ENCODE assay signal across 8 mouse cellular contexts in the genomic region with DNA sequence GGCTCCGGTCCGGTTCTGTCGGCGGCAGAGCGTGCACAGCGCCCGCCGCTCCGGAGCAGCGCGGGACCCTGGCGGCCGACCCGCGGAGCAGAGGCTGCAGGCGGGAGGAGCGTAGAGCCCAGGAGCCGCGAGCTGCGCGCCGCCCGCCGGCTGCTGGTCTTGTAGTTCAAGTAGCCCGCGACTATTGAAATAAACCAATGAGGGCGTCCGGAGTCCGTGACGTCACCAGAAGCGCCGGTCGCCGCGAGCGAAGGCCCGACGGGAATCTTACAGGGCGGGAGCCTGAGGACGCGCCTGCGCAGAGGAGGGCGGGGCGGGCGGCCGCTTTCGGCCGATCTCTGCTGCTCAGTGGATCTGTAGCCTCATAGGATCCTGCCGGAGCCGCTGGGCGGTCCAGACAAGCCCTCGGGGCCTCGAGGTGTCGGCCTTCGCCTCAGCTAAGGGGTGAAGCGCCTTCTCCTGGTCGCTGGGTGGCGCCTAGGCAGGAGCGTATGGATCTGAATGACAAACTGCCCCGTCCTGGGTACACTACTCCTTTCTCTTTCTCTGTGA. TPM values are rescaled to one million over a fixed set of nuclear protein-coding genes. Genes with fewer than 3 reads are reported as not detected.
DNase-seq lines count a peak whose midpoint lies in the region; ATAC-seq lines count a peak whose summit lies in the region.

A gene (minus strand): TSS at position 324 of the 552 bp plus-strand sequence.

- peaks cover 43% of the 10 kb centered on the region for H3K36me3 ChIP-seq in heart, embryonic 14.5 days (ENCODE audit: control insufficient read depth, insufficient read depth, low read length)
- H3K36me3 ChIP-seq in liver, embryonic 13.5 days, result peaks cover 38% of the 10 kb centered on the region
- peaks cover 14% of the 10 kb centered on the region; the same call in 1 of the 2 replicates for H3K36me3 ChIP-seq in stomach, embryonic 16.5 days (ENCODE audit: control insufficient read depth, insufficient read depth, low read length)

- H3K4me3 ChIP-seq in heart, embryonic 14.5 days (ENCODE audit: control insufficient read depth in 1 of 2, insufficient read depth in 1 of 2, low read depth in 1 of 2, low read length in 2 of 2), result peak within 1 kb of the TSS; percentile 66 to 96
- H3K4me3 ChIP-seq in liver, embryonic 13.5 days (replicated peaks), result peak within 1 kb of the TSS; percentile 97
- peak within 1 kb of the TSS; percentile 87 for H3K4me3 ChIP-seq in stomach, embryonic 16.5 days (replicated peaks; ENCODE audit: low read length)

- peak within 1 kb of the TSS; percentile 82 for H3K4me2 ChIP-seq in heart, embryonic 14.5 days (ENCODE audit: low read length)
- H3K4me2 ChIP-seq in liver, embryonic 13.5 days, result peak within 1 kb of the TSS; percentile 83
- H3K4me2 ChIP-seq in stomach, embryonic 16.5 days (ENCODE audit: low read depth, low read length), result peak within 1 kb of the TSS; percentile 82

- no peaks in the 10 kb centered on the region for H3K9me3 ChIP-seq in heart, embryonic 14.5 days (ENCODE audit: control insufficient read depth, low read length)
- no peaks in the 10 kb centered on the region for H3K9me3 ChIP-seq in liver, embryonic 13.5 days (replicated peaks)
- no peaks in the 10 kb centered on the region for H3K9me3 ChIP-seq in stomach, embryonic 16.5 days (replicated peaks; ENCODE audit: control insufficient read depth, low read length)

- WGBS in heart, embryonic 14.5 days, result under 1% methylated on average over 60 of the region's 60 CpGs
- WGBS in liver, embryonic 13.5 days (ENCODE audit: insufficient replicate concordance), result under 1% methylated on average over 60 of the region's 60 CpGs
- under 1% methylated on average over 60 of the region's 60 CpGs for WGBS in stomach, embryonic 16.5 days

- ATAC-seq in CD4-positive, CD25-positive, alpha-beta regulatory T cell, adult 4 months, result peak; percentile 95
- ATAC-seq in heart, embryonic 14.5 days (ENCODE audit: insufficient number of reproducible peaks, insufficient read depth, low FRiP score, low read depth), result peak; percentile 100
- ATAC-seq in liver, embryonic 13.5 days (ENCODE audit: low read depth), result peak; percentile 98
- peak; percentile 100 for ATAC-seq in stomach, embryonic 16.5 days (ENCODE audit: insufficient read depth, low FRiP score)

- peak within 1 kb of the TSS; percentile 61 to 82 for H3K27ac ChIP-seq in heart, embryonic 14.5 days (replicated peaks in 1 of 2; ENCODE audit: control insufficient read depth in 1 of 2, insufficient read depth in 1 of 2, low read depth in 2 of 2, low read length in 2 of 2)
- peak within 1 kb of the TSS; percentile 93 for H3K27ac ChIP-seq in liver, embryonic 13.5 days
- peak within 1 kb of the TSS; percentile 71 for H3K27ac ChIP-seq in stomach, embryonic 16.5 days (ENCODE audit: low read length)

- H3K27me3 ChIP-seq in heart, embryonic 14.5 days (ENCODE audit: control insufficient read depth, insufficient read depth, low read length), result no peaks in the 10 kb centered on the region
- H3K27me3 ChIP-seq in liver, embryonic 13.5 days, result no peaks in the 10 kb centered on the region
- no peaks in the 10 kb centered on the region for H3K27me3 ChIP-seq in stomach, embryonic 16.5 days (ENCODE audit: control insufficient read depth, insufficient read depth, low read length)

- H3K4me1 ChIP-seq in heart, embryonic 14.5 days (ENCODE audit: control insufficient read depth in 2 of 2, insufficient read depth in 2 of 2, low read length in 2 of 2), result peaks cover 0 to 18% of the 10 kb centered on the region in 2 experiments; a peak in 3 of 4 replicates
- H3K4me1 ChIP-seq in liver, embryonic 13.5 days (replicated peaks), result peaks cover 40% of the 10 kb centered on the region
- H3K4me1 ChIP-seq in stomach, embryonic 16.5 days (ENCODE audit: control insufficient read depth, insufficient read depth, low read length), result peaks cover 16% of the 10 kb centered on the region

- H3K9ac ChIP-seq in heart, embryonic 14.5 days (ENCODE audit: low read length), result peak within 1 kb of the TSS; percentile 88
- H3K9ac ChIP-seq in liver, embryonic 13.5 days, result peak within 1 kb of the TSS; percentile 98
- peak within 1 kb of the TSS; percentile 89 for H3K9ac ChIP-seq in stomach, embryonic 16.5 days (ENCODE audit: low read length)

- DNase-seq in c-Kit-negative CD71-positive TER-119-positive erythroid progenitor cells, embryonic 14.5 days (ENCODE audit: low read depth, low spot score), result peak; percentile 98
- DNase-seq in fibroblast of lung, adult 2 months (ENCODE audit: low read depth), result peak; percentile 97
- DNase-seq in kidney, postnatal 14 days, result peak; percentile 99
- peak; percentile 99 for DNase-seq in liver, embryonic 13.5 days
- peak; percentile 98 for DNase-seq in neural tube, embryonic 10.5 days (ENCODE audit: extremely low spot score, low spot score)

RNA-seq across cellular contexts. Expression of the gene that starts here (rescaled TPM):
- polyA plus RNA-seq in CD4-positive, CD25-positive, alpha-beta regulatory T cell, adult 4 months (2017; shearing (Covaris generic)), result 1 to 10 TPM; 3.6 to 3.9 TPM
- polyA plus RNA-seq in heart, embryonic 14.5 days (2014; fragmentation: Nextera tagmentation; extraction: Ambion mirVana), result 196 and 199 TPM in 2 replicates
- 240 and 308 TPM in 2 replicates for polyA plus RNA-seq in liver, embryonic 13.5 days (2015; fragmentation: Nextera tagmentation; extraction: Ambion mirVana)
- 146 and 152 TPM in 2 replicates for polyA plus RNA-seq in stomach, embryonic 16.5 days (2015; fragmentation: Nextera tagmentation; extraction: Ambion mirVana)

Comparison
In these comparisons a context has a peak if more than half of its experiments do, and no peak if none do; other contexts are left out.
1. Peak in every context shown above with its lines: DNase-seq, ATAC-seq, H3K4me3 ChIP-seq and H3K27ac ChIP-seq.
2. RNA of the gene that starts here (polyA plus RNA-seq): 240 to 308 TPM in liver, embryonic 13.5 days, 196 to 199 TPM in heart, embryonic 14.5 days and 146 to 152 TPM in stomach, embryonic 16.5 days; 3.6 to 3.9 TPM in CD4-positive, CD25-positive, alpha-beta regulatory T cell, adult 4 months; every median in the first group is over 10 times any median in the second.